Mouse (Mus musculus): Measurements from ENCODE around the gene Dppa3.

The Dppa3 gene

DNA sequence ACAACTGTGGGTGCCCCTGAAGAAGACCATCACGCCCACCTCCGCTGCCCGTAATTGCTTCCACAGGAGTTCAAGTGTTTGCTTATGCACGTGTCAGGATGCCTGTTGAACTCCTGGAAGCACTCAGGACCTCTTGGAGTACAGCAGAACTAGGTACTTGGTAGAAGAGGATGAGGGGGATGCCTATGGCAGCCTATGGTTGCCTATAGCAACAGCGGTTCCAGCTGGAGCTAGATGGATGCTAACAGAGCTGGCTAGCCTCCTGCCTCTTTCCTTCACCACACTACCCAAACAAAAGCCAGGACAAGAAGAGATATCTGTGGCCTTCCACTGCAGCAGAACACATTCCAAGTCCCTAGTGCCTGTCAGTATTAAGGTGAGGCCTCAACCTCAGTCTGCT lies 41.5 kb downstream of the Dppa3 start:
- DNase-seq (ENCODE audit: low spot score): no peak

DNA sequence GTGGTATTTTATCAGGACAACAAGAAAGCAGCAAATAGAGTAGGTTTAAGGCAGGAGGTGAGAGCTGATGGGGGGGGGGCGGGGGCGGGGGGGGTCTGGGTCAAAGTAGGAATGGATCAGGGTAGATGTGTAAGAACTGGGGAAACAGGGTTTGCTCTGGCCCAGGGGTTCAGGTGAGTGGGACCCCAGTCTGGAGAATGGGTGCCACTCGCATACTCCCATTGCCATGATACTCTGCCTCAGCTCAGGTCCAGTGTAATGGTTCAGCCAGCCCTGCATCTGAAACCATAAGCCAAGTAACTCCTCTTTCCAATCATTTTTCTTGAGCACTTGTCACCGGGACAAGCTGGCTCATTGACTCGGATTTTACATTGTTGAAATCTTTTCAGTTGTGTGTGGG lies 42.6 kb downstream of the Dppa3 start:
- DNase-seq (ENCODE audit: low spot score): no peak

DNA sequence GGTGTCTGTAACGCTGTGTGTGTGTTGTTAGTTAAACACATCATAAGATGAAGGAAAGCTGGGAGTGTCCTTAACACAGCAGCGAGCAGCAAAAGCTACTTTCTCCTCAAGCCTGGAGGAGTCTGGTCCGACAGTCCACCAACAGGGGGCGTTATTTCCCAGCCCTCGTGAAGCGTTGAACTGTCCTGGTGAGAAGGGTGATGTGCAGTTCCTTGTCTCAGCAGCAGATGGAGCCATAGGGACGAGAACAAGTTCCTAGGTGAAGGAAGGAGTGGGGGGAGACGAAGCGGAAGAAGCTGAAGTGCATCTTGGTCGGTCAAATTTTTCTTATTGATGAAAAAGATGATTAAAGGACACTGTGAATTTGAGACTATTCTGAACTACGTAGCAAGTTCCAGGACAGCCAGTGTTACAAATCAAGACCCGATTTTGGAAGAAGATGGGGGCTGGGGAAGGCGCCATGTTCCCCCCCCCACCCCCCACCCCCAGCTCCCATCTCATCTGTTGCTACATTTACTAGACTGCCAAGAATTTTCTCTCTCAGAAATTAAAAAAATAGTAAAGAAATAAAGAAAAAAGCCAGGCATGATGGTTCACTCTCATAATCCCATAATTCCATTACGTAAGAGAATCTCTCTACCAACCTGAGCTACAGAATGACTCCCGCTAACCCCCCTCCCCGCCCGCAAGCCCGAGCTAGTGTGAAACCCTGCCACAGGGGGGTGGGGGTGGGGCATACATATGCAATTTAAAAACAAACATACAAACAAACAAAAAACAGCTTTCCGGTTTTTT lies 43.4 kb downstream of the Dppa3 start:
- DNase-seq (ENCODE audit: low spot score): peak; percentile 93

DNA sequence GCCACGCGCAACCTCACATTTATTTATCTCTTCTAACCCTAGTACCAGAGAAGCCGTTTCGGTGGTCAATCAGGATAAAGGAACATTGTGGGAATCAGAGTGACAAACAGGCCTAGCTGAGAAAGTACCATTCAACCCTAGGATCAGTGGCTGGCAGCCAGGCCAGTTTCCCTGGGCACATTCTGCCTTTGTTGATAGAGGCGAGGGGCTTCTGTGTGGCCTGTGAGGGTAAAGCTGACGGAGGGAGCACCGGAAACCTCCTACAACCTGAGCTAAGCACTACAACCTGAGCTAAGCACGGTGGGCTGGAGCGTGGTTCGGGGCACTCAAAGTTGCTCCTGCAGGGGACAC lies 44.0 kb downstream of the Dppa3 start:
- no peak for DNase-seq (ENCODE audit: low spot score)

DNA sequence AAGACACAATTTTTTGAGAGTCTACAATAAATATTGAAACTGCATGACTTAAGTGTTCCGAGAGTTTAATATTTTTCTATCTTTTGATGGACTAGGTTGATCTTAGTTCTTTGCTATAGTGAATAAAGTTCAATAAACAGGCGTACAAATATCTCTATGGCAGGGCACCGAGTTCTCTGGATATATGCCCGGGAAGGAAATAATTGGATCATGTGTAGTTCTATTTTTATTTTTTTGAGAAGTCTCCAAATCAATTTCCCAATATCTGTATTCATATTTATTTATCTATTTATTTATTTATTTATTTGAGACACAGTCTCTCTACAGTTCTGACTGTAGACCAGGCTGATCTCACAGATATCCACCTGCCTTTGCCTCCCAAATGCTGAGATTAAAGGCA lies 44.6 kb downstream of the Dppa3 start:
- no peak for DNase-seq (ENCODE audit: low spot score)

DNA sequence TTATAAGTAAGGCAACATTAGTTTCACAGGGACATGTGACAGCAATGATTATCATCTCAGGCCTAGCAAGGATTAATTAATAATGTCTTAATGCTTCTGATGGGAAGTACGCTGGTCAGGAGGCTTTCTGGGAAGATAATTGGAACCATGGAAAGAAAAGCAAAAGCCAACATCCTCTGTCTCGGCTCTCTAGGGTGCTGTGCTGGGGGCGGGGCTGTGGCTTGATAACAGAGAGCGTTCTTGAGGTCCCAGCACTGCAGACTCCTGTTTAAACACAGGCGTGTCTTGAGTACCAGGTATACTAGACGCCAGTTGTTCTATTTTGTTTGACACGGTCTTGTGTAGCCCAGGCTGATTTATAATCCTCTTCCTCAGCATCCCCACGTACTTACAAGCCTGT lies 46.5 kb downstream of the Dppa3 start:
- DNase-seq (ENCODE audit: low spot score): no peak
